Mouse (Mus musculus) C2C12 (cell line): ENCODE results near the gene Msi2. TPM values are rescaled to one million over a fixed set of nuclear protein-coding genes. Genes with fewer than 3 reads are reported as not detected.
A peak's percentile ranks its signal among the peaks of the same experiment; 100 is the strongest.

Experiments used
- H3K27me3 ChIP-seq: one replicate; pipeline ENCODE4 v1.6.1; 2011; ENCODE audit not compliant: control insufficient read depth, insufficient read depth, insufficient read length
- H3K36me3 ChIP-seq: one replicate; pipeline ENCODE4 v1.6.1; 2011; ENCODE audit not compliant: control insufficient read depth, insufficient read depth
- H3K4me3 ChIP-seq: one replicate; pipeline ENCODE4 v1.5.1; 2011; ENCODE audit warnings: mild to moderate bottlenecking, control low read depth; ENCODE audit not compliant: poor library complexity, insufficient read depth, severe bottlenecking
- H3K79me2 ChIP-seq: one replicate; pipeline ENCODE4 v1.6.1; 2011; ENCODE audit not compliant: control insufficient read depth, insufficient read depth
- H3K79me3 ChIP-seq: one replicate; pipeline ENCODE4 v1.6.1; 2011; ENCODE audit warnings: low read depth, control low read depth
- H3ac ChIP-seq: one replicate; pipeline ENCODE3; 2011; ENCODE audit warnings: low read depth; ENCODE audit not compliant: control insufficient read depth, insufficient read length
- CEBPB ChIP-seq: IDR thresholded peaks from one replicate; pipeline ENCODE4 v1.6.1; 2011; ENCODE audit warnings: low read depth, mild to moderate bottlenecking, control low read depth, moderate library complexity
- CTCF ChIP-seq: IDR thresholded peaks from one replicate; pipeline ENCODE4 v1.5.1; 2011; ENCODE audit not compliant: control insufficient read depth, insufficient read depth, insufficient read length
- FOSL1 ChIP-seq: IDR thresholded peaks from one replicate; pipeline ENCODE4 v1.8.0; 2011; ENCODE audit warnings: mild to moderate bottlenecking, low read length; ENCODE audit not compliant: poor library complexity, insufficient read depth, severe bottlenecking
- MAX ChIP-seq: IDR thresholded peaks from one replicate; pipeline ENCODE4 v1.6.1; 2011; ENCODE audit warnings: mild to moderate bottlenecking, control low read depth
- MYOD1 ChIP-seq: IDR thresholded peaks from one replicate; pipeline ENCODE4 v1.6.1; 2011; ENCODE audit warnings: low read depth; ENCODE audit not compliant: control insufficient read depth, insufficient read length
- MYOG ChIP-seq: IDR thresholded peaks from one replicate; pipeline ENCODE4 v1.6.1; 2011; ENCODE audit not compliant: control insufficient read depth, insufficient read length; ENCODE audit errors: extremely low read depth
- USF1 ChIP-seq: IDR thresholded peaks from one replicate; pipeline ENCODE4 v1.6.1; 2011; ENCODE audit warnings: low read depth, mild to moderate bottlenecking, control low read depth, moderate library complexity
- polyA plus RNA-seq: library from polyadenylated mRNA; unstranded; fragments of >200 nt; fragmentation: generic; extraction: Trizol; gene quantifications from one replicate; pipeline ENCODE4 v1.2.1, GENCODE M21; 2012; ENCODE audit warnings: missing spikeins

The Msi2 gene
- polyA plus RNA-seq, 1 experiment = 8.4 TPM

GRCm38 (mm10) chr11:88474889-88475440 lies 243.3 kb downstream of the Msi2 start:
- Histone ChIP-seq H3K79me2 (no peaks in the 10 kb centered on the region), H3K27me3 (no peaks in the 10 kb centered on the region), H3K79me3 (no peaks in the 10 kb centered on the region), H3K4me3 (no peak overlapping the region), H3ac (no peak overlapping the region), H3K36me3 (no peaks in the 10 kb centered on the region)
- TF ChIP-seq CEBPB (no peak), MAX (no peak), USF1 (no peak), MYOG (no peak), MYOD1 (no peak), FOSL1 (no peak), CTCF (no peak)

- Histone ChIP-seq H3K27me3 (no peaks in the 10 kb centered on the region), H3ac (no peak overlapping the region), H3K79me3 (no peaks in the 10 kb centered on the region), H3K4me3 (no peak overlapping the region), H3K79me2 (no peaks in the 10 kb centered on the region), H3K36me3 (no peaks in the 10 kb centered on the region)
- no peak for TF ChIP-seq MAX
- TF ChIP-seq USF1 = no peak
- TF ChIP-seq MYOD1 = no peak
Measured at GRCm38 (mm10) chr11:88472731-88473130, 245.6 kb downstream of the Msi2 start.

DNA sequence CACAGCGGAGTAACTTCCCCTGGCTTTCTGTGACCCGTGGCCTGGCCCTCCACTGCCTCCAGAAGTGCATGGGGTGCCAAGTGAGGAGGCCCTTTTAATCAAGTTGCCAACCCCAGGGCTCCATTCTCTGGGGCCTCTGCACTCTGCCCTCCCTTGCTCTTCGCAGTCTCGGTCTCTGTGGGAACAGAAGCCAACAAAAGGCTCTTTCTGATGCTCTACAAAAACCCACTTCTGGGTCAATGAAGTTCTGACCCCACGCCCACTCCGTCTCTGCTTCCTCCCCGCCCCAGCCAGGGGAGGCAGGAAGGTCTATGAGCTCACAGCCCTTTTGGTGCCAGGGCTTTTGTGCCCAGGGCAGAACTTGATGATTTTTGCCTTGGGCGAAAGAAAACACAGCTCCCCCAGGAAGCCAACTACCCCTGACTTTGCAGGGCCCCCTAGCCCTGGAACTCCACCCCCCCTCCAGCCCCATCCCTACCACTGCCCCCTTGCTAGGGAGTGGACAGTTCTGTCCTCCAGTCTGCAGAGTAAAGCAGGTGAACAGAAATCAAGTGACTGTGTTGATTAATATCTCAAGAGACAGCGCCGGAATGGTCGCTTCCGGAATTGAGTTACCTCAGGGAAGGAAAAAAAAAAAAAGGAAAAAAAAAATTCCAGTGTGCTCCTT lies 246.2 kb downstream of the Msi2 start:
- Histone ChIP-seq H3K79me2 (no peaks in the 10 kb centered on the region), H3K27me3 (no peaks in the 10 kb centered on the region), H3K4me3 (no peak overlapping the region), H3K36me3 (no peaks in the 10 kb centered on the region), H3ac (no peak overlapping the region), H3K79me3 (no peaks in the 10 kb centered on the region)
- no peak for TF ChIP-seq MYOD1
- TF ChIP-seq CEBPB = no peak

- Histone ChIP-seq H3ac (no peak overlapping the region), H3K79me2 (no peaks in the 10 kb centered on the region), H3K79me3 (no peaks in the 10 kb centered on the region), H3K4me3 (no peak overlapping the region), H3K27me3 (no peaks in the 10 kb centered on the region), H3K36me3 (no peaks in the 10 kb centered on the region)
- TF ChIP-seq USF1 = no peak
- TF ChIP-seq FOSL1 = no peak
- no peak for TF ChIP-seq CEBPB
- no peak for TF ChIP-seq CTCF
- TF ChIP-seq MYOG = no peak
Measured at GRCm38 (mm10) chr11:88470599-88470998, 247.7 kb downstream of the Msi2 start.

DNA sequence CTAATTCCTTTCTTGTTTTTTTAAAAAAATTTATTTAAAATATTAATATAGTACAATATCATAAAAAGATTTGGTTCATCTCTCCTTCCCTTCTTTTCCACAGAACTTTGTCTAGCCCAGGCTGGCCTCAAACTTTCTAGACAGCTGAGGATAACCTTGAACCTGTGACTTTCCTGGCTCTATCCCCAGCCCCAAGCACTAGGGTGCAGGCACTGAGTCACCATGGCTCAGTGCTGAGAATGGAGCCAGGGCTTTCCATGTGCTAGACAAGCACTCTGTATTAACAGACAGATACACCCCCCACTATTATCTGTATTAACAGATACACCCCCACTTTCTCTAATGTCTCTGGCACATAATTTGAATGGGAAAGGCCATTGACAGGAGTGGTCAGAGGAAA lies 249.3 kb downstream of the Msi2 start:
- TF ChIP-seq CEBPB = no peak
- no peak for TF ChIP-seq MYOG
- no peak for TF ChIP-seq CTCF
- no peak for TF ChIP-seq FOSL1
- no peak for TF ChIP-seq USF1
- TF ChIP-seq MAX = no peak
- no peak overlapping the region for H3ac ChIP-seq
- H3K4me3 ChIP-seq = no peak overlapping the region
- no peaks in the 10 kb centered on the region for H3K79me3 ChIP-seq
- H3K36me3 ChIP-seq = no peaks in the 10 kb centered on the region
- no peaks in the 10 kb centered on the region for H3K79me2 ChIP-seq
- no peaks in the 10 kb centered on the region for H3K27me3 ChIP-seq

DNA sequence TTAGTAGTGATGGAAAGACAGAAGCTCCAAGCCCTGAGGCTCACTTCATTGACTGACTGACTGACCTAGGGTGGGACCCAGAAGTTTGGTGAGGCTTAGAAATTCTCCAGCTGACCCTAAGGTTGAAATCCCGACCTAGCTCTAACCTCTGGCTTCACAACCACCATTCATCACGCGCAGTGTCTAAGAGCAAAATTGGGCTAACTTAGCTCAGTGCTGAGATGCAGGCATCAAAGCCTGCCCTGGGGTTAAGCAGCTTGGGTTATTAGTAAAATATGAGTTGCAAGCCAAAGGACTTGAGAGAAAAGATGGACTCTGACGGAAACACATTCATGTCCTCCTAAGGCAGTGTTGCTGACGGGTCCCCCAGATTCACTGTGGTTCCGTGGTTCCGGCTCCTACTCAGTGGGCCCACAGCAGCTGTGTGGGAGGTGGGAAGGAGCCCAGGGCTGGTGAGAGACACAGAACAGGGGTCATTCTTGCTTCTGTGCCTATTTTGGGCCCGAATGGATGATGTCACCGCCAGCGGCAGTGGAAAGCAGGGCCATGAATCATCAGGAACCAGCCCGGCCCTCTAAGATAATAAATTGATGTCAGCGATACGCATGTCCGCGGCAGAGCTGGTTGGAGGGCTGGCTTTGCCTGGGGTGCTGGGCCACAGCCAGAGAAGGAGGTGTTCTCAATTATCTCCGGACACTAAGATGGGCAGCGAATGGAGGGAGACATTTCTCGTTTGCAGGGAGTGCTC lies 250.6 kb downstream of the Msi2 start:
- H3K79me2 ChIP-seq = no peaks in the 10 kb centered on the region
- H3K36me3 ChIP-seq = no peaks in the 10 kb centered on the region
- no peaks in the 10 kb centered on the region for H3K27me3 ChIP-seq
- no peak overlapping the region for H3K4me3 ChIP-seq
- H3ac ChIP-seq = no peak overlapping the region
- no peak for TF ChIP-seq MAX
- TF ChIP-seq CTCF = no peak
- peak; percentile 35 for TF ChIP-seq MYOD1
- TF ChIP-seq CEBPB = no peak
- TF ChIP-seq FOSL1 = no peak
- no peaks in the 10 kb centered on the region for H3K79me3 ChIP-seq
